Mouse (Mus musculus) layer of hippocampus, adult 6 months (tissue): Measurements from ENCODE around the gene Ipo9. TPM values are rescaled to one million over a fixed set of nuclear protein-coding genes. Genes with fewer than 3 reads are reported as not detected.

Source experiments
- long read RNA-seq, 2 experiments: library from polyadenylated mRNA; unstranded; transcript quantifications; one replicate each; pipeline ENCODE4 v2.0.0; 2019 to 2020
- microRNA-seq: library from miRNA; unstranded; fragments of <30 nt; microRNA quantifications from one replicate; pipeline ENCODE4 v1.2.0, GENCODE M21; 2020
- polyA plus RNA-seq: library from polyadenylated mRNA; unstranded; fragments of <200 nt; fragmentation: Nextera tagmentation; gene quantifications from 2 replicates; pipeline ENCODE4 v1.2.3, GENCODE M21; 2021

The Ipo9 gene
- polyA plus RNA-seq = 24.5 and 28.9 TPM in 2 replicates
- long read RNA-seq, experiment 1, full-length matches to known transcripts = 23 of 58 reads
- long read RNA-seq, experiment 1, partial matches to known transcripts = 13 of 58 reads
- long read RNA-seq, experiment 1, other reads (novel, unspliced or antisense) = 22 of 58 reads
- long read RNA-seq, experiment 2, full-length matches to known transcripts = 236 of 328 reads
- long read RNA-seq, experiment 2, partial matches to known transcripts = 35 of 328 reads
- long read RNA-seq, experiment 2, other reads (novel, unspliced or antisense) = 57 of 328 reads

GRCm38 (mm10) chr1:135429901-135430668 is at the start of gene Ipo9:
Ipo9 (minus strand) TSS chr1:135430499.

GRCm38 (mm10) chr1:135374868-135375581 is 55.3 kb downstream of the Ipo9 start, which contains the start of gene Shisa4:
Shisa4 (minus strand) TSS chr1:135375237.

Small RNAs within 50 kb of the gene (microRNA-seq; reads per million reads assigned to microRNA genes)
- 4.5 reads per million, percentile 16 among the genes with 10 or more reads in this experiment for gene Mir1231

Other genes with a start within 250 kb of the Ipo9 start
- gene Elf3, start 171.9 kb downstream of the Ipo9 start, polyA plus RNA-seq = 0.11 TPM in 1 of 2 replicates, not detected in the other
- 28.8 and 32.5 TPM in 2 replicates for gene Rnpep, start 146.4 kb downstream of the Ipo9 start, polyA plus RNA-seq
- 294 and 297 TPM in 2 replicates for gene Timm17a, start 116.7 kb downstream of the Ipo9 start, polyA plus RNA-seq
- gene Lmod1, start 105.7 kb downstream of the Ipo9 start, polyA plus RNA-seq = 0.15 and 0.24 TPM in 2 replicates
- 179 and 184 TPM in 2 replicates for gene Shisa4, start 55.3 kb downstream of the Ipo9 start, polyA plus RNA-seq
- gene Nav1, start 176.8 kb upstream of the Ipo9 start, polyA plus RNA-seq = 10.1 and 11.2 TPM in 2 replicates